Mouse (Mus musculus): ENCODE measurements at regions not wholly inside any gene's neighbourhood (a gene's known extent, or its start where the extent isn't known, plus 50 kb on each side); places are given as distances from the start of the nearest gene placed in this dataset.
"Not testable (repeated sequence)": the region's sequence is repeated elsewhere in the genome, so short reads cannot be mapped to it uniquely, and the experiment has no call there.

DNA sequence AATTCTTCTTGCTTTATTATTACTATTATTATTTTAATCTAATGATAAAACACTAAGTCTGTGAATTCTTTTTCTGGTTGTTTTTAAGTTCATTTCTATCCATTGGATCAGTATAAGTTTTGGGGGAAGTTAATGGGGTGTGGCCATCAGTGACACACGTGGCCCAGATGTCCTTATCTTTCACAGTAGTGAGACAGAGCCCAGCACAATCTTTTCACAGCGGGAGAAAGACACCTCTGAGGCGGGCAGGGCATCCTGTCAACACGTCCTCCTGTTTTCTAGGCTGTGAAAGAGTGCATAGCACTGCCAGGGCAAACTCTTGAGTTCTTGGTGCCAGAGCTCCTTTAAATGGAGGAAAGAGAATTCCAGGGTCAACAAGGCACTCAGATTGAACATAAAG is 162.1 kb downstream of the Ifng start:
- intact Hi-C loops (cut with DNase I): no loop called here

- intact Hi-C loops (cut with DNase I): no loop called here
Measured at GRCm38 (mm10) chr10:118603857-118604414, 163.1 kb downstream of the Ifng start.

DNA sequence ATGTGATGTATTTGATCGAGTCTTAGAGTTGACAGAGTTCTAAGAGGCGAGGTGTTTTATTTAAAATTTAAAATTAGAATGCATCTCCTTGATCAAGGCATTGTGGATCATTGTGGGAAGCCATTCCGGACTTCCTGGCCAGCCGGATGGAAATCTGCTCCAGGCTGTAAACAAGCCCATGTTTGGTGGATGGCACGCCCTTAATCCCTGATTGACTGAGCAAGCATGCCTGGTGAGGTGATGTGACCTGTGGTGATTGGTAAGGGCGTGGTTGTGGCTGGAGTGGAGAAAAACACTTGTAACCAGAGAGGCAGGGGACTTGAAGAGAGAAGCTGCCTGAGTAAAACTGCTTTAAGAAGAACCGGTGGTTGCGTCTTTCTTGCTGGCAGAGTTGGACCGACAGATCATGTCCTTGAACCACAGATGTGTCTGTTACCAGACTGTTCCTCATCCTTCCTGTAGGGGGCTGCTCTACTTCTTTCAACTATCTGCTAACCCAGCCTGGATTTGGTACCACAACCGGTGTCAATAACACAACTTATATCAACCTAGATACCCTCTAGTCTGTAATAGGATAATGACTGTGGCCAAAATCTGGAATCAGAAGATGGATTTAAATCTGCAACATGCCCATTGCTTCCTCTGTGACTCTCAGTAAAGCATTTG is 164.4 kb downstream of the Ifng start:
- intact Hi-C loops (cut with DNase I): no loop called here

DNA sequence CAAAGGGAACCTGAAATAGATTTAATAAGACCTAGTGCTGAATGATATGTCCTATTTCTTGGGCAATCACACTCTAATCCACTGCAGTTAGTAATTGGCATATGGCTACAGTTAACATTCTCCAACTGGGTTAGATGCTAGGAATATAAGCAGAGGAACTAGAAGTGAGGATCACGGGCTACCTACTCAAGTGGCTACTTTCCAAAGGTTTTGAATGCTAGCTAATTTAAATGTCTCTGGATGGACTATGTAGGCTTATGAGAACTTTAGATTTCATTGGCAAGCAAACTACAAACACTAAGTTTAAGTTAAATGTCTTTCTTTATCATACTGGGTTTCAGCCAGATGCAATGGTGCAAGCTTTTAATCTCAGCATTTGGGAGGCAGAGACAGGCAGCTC is 166.6 kb downstream of the Ifng start:
- intact Hi-C loops (cut with DNase I): no loop called here

DNA sequence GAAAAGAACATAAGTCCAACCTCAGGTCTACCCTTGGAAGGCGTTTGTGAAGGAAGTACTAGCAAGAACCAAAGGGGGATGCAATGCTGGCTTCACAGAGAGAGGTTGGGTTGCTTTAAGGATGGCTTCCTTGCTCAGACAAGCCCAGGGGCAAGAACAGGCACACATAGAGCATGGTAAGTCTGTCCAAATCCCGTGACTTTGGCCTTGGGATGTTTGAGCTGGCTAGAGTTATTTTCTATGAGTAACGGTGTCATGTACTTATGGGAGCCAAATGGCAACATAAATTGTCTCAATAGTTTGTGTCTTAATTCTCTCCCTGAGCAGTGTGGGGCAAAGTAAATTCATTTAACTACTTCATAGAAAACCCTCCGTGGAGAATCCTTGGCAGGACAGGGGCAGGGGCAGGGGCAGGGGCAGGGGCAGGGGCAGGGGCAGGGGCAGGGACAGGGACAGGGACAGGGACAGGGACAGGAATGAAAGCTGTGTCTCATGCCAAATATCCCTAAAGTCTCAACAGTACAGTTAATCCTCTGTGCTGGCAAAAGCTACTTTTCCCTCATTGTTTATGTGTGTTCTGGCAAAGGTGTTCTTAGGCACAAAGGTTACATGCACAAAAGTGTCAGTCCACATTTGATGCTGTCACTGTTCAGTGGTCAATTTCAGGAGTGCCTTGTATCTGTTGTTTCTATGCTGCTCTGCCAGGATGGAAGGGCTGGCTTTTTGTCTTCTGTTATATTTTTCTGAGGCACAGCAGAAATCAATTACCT is 167.7 kb downstream of the Ifng start:
- intact Hi-C loops (cut with DNase I): no loop called here

DNA sequence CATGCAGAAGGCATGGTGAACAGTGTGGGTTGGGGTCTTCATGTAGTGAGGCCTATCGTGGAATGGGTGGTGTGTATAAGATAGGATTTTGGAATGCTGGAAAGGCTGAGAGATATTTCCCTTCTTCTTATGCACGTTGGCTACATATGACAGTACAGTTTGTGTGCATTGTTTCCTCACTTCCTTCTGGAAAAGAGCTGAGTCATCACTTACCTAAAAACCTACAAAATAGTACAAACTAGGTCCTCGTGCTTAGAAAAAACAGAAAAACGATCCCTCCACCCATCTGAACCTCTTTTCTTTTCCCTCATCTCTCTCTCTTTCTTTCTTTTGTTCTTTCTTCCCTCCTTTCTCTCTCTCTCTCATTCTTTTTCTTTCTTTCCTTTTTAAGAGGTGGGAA is 168.3 kb downstream of the Ifng start:
- intact Hi-C loops (cut with DNase I): no loop called here

- intact Hi-C loops (cut with DNase I): no loop called here
Measured at GRCm38 (mm10) chr10:118610868-118611461, 170.1 kb downstream of the Ifng start.

- intact Hi-C loops (cut with DNase I): no loop called here
Measured at GRCm38 (mm10) chr10:118612091-118612490, 171.2 kb downstream of the Ifng start.

DNA sequence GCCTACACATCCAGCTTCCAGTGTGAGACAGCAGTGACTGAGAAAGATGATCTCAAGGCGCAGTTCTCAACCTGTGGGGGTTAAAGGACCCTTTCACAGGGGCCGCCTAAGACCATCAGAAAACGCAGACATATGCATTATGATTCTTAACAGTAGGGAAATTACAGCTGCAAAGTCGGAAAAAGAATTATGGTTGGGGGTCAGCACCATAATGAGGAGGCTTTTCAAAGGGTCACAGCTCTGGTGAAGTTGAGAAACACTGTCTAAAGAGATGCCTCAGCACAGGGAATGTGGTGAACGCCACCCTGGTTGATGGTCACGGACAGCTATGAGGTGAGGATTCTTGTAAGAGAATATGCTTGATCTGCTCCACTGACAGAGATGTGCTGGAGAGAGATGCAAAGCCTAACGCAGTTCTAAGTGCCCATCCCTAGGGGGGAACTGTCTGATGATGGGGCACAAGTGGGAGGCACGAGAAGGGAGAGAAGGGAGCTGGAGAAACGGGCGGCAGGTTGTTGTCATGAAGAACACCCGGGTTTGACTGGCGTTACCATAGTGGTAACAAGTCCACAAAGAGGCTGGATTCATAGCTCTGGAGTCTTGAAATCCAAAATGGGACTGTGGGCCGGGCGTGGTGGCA is 172.3 kb downstream of the Ifng start:
- intact Hi-C loops (cut with DNase I): no loop called here

- intact Hi-C loops (cut with DNase I): no loop called here
Measured at GRCm38 (mm10) chr10:118614251-118614865, 173.5 kb downstream of the Ifng start.

- intact Hi-C loops (cut with DNase I): no loop called here
Measured at GRCm38 (mm10) chr10:118615131-118616020, 174.5 kb downstream of the Ifng start.

GRCm38 (mm10) chr10:118616031-118616615 is 175.3 kb downstream of the Ifng start:
- intact Hi-C loops (cut with DNase I): no loop called here

DNA sequence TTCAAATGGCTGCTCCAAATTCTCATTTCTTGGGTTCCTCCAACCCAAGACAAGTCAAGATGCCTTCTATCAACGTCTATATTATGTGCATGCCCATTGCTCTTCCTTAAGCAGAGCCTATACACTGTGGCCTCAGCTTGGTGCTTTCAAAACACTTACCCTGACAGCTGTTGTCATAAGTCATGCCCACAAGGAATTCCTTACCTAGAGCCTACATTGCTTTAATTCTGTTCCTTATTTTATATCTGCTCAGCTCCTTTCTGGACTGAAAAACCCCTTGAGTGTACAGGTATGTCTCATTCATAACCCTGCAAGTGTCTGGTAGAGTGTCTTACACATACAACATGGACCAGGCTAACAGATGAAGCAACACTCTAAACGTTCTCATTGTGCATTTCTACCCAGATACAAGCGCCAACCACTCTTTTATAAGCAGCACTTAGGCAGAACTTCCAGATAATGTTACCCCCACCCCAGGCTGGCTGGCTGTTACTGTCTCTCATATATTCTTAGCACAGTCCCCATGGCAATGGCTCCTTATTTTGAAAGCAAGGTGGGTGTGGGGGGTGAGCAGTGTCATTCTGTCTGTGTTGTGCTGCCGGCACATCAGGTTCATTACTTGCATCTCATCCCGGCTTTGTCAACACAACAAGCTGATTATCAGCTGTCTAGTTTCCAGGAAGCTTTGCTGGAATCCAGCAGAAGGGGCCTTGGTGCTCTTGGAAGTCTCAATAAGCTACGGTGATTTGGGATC is 176.6 kb downstream of the Ifng start:
- intact Hi-C loops (cut with DNase I): no loop called here

DNA sequence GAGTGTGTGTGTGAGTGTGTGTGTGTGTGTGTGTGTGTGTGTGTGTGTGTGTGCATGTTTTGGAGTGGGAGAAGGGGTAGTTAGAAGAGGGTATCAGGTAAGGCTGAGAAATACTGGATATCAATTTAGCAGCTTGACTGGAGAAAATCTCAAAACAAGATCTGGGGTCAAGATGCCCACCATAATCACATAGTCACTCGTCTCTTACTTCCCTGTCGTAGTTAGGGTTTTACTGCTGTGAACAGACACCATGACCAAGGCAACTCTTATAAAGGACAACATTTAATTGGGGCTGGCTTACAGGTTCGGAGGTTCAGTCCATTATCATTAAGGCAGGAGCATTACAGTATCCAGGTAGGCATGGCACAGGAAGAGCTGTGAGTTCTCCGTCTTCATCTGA is 177.4 kb downstream of the Ifng start:
- intact Hi-C loops (cut with DNase I): not testable (repeated sequence)

GRCm38 (mm10) chr10:118618766-118619600 is 178.1 kb downstream of the Ifng start:
- intact Hi-C loops (cut with DNase I): no loop called here

GRCm38 (mm10) chr10:118619601-118620000 is 178.8 kb downstream of the Ifng start:
- intact Hi-C loops (cut with DNase I): no loop called here

DNA sequence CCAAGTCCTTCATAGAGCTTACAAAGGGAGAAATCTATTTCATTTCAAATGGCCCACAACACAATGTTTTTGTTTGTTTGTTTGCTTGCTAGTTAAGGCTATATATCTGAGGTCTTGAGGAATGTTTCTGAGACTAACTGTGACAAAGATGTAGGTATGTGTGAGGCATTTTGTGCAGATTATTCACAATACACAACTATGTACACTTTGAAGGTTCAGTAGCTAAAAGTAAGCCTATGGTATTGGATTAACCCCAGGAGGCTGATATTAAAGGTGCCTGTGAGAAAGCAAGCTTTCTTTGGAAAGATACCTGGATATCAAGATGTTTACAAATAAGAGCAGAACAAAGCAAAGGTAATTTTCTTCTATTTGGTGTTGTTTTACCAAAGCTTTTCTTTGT is 179.8 kb downstream of the Ifng start:
- intact Hi-C loops (cut with DNase I): no loop called here

DNA sequence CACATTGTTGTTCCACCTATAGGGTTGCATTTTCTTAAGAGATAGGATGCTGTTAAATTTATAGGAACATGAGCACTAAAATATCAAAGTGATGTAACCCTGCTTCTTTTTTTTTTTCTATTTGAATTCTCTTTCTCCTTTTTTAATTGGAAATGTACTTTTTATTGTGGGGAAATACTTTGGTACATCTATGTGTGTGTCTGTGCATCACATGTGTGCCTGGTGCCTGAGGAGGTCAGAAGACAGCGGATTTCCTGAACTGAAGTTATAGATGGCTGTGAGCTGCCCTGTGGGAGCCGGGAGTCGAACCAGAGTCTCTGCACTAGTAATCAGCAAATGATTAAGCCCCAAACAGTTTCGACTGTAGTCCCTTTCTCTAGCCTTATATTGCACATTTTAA is 180.7 kb downstream of the Ifng start:
- intact Hi-C loops (cut with DNase I): no loop called here

Data from adrenal gland (tissue).